Mouse (Mus musculus) embryo, embryonic 11 days (tissue): ENCODE results near the gene Cobl.
A peak's percentile ranks its signal among the peaks of the same experiment; 100 is the strongest.

Experiments used
- DNase-seq: peaks from one replicate; pipeline ENCODE4 v3.0.0-alpha.2; 2015

Gene Cobl

DNA sequence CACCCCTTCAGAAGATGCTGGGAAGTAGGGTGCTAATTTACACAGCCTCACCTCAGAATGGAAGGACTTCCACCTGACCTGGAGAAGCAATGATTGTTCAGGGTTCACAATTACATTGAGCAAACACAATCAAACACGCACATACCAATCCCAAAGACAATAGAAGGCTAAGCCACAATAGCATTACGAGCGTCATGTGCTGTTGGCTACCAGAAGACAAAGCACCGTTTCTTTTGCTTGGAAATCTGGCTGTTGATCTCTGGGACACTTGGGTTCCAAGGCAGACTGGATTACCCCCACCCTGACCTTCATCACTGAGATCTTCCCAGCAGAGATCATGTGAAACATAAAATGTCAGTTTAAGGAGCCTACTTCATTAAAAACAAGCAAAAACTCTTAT is 21.1 kb downstream of the Cobl start:
- DNase-seq = no peak

DNA sequence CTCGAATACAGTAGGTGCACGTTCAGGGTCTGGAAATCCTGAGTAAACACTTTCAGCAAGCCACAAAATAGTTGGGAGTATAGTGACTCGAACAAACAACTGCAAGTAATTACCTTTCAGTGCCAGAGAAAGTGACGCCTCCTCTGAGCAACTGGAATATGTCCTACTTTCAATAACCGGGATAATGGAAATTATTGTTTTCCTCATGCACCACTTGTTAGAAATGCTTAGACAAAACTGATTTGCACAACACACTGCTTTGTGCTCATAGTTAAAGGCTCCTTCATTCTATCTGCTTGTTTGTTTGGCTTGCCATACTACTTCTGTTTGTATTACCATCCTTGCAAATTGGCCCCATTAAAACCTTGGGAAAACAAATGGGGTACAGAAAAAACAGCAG is 21.6 kb downstream of the Cobl start:
- no peak for DNase-seq

DNA sequence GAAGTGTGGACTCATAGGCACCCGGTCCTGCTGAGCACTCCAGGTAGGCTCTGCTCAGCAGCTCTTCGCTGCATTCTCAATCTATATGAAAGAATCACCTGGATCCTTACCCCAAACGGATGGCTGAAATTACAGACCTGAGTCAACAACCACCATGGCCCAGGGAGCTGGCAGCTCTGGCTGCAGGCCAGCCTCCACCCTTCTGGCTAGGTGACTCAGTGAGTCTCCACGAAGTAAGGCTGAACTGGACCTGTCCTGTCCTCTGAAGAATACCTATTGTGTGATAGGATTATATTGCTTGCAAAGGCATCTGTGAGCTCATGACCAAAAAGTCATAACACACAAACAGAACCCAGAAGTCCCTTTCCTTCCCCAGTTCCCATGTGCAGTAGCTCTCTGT is 22.5 kb downstream of the Cobl start:
- no peak for DNase-seq

DNA sequence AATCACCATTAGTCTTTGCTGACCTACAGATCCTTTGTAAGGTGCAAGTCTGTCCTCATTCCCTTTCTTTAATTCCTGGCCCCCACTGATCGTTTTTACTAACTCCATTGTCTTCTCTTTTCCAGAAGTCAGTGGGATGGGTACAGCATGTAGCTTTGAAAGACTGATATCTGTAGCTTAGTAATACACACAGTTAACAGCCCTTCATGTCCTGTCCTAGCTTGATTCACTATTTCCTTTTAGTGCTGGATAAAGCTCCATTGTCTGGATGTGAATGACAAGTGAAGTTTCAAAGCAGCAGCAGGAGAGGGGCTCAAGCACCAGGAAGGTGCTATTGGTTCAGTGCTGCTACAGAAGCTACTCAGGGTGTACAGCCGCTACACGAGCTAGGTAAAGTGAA is 28.9 kb downstream of the Cobl start:
- DNase-seq = no peak

DNA sequence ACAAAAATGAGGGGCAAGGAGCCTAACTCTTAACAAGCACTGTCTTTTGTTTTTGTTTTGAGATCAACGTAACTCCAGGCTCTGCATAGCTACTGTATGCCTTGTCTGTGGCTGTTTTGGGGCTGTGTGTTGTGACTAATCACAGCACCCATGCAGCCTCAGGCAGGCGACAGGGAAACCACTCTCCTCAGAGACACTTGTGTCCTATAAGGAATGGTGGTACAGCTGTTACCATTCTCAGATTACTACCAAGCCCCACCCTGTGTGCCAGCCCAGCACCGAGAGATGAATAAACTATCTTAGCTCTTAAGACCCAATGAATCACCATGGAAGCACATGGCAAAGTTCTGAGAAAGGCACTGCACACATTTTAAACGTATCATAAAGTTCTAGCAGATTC is 29.7 kb downstream of the Cobl start:
- DNase-seq = peak; percentile 15

DNA sequence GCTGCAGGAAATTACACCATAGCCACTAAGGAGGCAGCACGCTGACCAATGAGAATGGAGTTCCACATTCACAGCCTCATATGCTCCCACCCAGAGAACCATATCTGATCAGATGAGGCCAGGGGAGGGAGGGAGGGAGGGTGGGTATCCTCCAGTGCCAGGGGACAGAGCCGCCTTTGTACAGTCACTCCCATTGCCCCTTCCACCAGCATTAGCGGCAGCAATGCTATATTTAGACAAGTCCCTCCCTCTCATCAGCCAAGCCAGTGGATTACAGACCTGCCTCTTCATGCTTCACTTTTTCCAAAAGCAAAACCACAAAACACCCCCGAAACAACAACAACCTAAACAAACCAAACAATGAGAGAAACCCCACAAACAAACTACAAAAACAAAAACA is 30.2 kb downstream of the Cobl start:
- peak; percentile 18 for DNase-seq

DNA sequence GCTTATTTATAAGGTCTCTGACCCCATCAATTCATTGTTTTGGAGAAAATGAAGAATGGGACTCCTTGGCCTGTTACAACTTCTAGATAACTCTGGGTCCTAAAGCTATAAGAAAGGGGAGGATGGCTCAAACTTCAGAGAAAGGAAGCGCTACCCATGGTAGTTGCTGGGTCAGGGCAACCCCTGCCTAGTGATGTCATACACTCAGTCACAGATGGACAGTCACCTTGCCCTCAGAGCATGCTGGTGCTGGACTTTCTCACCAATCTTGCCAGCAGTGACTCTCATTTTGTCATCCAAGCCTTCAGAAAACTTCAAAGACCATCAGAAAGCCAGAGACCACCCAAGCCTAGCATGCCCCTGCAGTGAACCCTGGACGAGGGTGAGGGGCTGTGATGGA is 32.8 kb downstream of the Cobl start:
- DNase-seq = no peak

DNA sequence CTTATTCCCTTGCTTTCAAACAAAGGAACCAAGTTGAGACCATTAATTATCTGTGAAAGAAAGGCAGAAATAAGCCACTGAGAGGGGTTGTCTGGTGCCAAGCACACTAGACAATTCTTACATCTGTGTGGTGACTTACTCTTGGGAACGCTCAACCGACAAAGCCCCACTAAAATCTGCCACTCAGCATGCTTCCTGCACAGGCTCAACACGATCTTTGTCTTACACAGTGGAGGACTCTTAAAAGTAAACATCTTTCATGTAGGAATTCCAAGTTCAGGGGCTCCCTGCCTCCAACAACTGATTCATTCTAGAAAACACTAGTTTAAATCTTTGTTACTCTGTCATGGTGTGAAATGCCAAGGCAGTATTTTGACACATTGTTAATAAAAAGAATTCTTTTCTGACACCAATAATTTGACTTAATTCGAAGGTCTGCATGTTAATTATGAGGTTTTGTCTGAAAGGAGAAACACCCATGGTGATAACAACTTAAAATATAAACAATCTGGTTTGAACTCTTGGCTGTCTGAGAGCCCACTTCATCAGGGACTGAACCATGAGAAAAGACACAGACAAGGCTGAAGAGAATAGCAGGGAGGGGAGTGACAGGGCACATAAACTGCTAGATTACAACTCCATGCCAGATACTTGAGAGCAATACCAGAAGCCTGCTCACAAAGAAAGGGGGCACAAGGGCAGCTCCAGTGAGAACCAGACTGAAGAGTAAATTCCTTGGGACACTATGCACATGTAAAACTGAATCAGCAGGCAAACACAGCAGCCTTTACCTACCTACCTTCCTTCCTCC is 34.3 kb downstream of the Cobl start:
- DNase-seq = peak; percentile 45

DNA sequence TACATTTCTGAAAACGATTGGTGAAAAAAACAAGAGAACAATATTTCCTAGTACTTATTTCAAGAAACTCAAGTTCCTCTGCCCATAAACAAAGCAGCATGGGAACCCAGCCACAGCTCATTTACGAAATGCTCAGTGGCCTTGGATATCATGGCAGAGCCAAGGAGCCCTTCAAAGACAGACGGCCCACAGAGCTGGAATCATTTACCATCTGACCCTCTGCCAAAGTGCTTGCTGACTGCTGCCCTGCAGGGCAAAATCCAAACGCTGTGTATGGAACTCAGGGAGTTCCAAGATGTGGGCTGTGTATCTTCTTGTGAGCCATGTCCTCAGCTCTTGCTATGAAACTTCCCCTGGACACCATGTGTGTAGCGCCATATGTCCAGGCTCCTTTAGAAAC is 38.0 kb downstream of the Cobl start:
- DNase-seq = no peak

DNA sequence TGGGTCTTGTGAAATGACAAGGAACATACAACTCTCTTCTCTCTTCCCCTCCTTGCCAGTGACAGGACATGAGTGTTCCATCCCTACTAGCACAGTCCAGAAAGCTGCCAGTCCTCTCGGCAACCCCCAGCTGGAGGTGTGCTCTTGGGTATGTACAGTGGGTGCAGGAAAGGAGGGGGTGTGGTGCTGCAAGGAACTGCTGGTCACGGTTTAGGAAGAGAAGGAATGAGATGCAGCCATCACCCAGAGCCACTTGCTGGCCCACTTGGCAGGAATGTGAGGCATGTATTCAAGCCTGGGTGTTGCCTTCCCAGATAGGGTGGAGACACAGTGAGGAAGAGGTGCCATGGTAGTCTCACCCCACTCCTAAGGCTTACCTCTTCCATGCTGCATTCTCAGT is 40.6 kb downstream of the Cobl start:
- no peak for DNase-seq

DNA sequence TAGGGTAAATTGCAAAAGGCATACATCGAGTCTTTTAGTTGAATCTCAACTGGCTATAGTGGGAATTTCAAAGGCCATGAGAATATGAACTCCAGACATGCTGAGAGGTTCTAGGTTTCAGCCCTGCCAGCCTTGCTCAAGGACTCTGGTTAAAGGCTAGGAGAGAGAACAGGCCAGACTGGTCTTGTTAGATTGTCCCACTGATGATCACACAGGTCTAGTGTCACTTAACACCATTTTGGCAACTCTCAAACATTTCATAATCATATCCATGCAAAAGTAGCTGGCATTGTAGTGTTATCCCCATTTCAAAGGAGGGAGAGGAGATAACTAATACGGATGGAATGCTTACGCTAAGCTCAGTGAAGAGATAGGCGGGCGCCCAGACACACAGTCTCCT is 43.6 kb downstream of the Cobl start:
- no peak for DNase-seq

DNA sequence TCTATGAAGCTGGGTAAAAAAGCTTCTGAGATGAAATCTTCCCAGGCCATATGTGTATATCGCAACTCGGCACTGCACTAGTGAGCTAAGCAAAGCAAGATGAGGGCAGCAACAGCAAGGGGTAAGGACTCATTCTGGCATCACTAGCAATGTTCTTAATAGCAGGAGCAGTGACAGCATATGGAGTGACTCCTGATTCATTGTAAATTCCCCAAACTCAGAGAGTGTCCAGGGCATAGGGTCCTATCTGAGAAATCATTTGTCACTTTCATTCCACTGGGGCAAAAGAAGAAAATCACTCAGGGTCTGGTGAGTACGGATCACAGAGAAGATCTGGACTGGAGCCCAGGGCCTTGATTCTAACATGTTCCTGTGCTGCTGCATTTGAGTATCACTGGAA is 44.6 kb downstream of the Cobl start:
- DNase-seq = no peak

DNA sequence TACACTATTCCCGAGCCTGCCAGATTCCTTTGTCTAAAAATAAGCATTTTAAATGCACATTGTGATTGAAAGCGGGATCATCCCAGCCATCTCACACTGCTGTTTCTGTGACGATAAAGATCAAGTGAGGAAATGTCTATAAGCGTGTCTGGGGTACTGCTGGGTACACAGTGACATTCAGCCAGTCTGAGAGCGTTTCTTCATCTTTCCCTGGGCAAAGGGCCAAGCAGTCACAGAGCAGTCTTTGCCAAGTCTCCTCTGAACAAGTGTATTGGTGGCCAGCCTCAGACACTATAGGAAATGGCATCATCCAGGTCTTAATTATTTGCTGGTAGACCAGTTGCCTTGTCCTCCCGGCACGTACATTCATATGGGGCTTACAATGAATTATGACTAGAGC is 47.9 kb downstream of the Cobl start:
- no peak for DNase-seq

DNA sequence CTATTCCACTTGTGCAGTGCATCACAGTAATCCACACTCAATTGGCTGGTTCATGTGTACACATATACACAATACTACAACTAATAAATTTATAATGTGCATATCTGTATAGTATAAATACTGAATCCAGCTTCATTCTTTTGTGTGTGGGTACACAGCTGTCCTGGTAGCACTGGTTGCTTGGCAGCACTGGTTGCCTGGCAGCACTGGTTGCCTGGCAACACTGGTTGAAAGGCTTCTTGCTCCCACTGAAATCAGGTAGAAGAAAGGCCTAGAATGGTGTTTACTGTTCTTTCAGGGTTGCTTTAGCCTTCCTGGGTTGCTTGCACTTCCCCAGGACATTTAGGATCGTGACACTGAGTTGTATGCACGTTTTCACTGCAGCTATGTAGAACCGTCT is 49.4 kb downstream of the Cobl start:
- peak; percentile 75 for DNase-seq

DNA sequence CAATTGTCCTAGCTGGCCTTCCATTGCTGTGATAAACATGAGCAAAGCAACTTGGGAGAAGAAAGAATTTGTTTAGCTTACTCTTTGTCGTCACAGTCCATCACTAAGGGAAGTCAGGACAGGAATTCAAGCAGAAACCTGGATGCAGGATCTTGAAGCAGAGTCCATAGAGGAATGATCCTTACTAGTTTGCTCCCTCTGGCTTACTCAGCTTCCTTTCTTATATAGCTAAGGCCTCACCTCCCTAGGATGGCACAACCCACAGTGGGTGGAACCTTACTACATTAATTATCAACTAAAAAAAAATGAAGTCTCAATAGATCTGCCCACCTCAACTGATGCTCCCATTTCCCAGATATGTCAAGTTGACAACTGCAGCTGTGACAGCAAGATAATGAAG is 52.8 kb downstream of the Cobl start:
- DNase-seq = no peak

DNA sequence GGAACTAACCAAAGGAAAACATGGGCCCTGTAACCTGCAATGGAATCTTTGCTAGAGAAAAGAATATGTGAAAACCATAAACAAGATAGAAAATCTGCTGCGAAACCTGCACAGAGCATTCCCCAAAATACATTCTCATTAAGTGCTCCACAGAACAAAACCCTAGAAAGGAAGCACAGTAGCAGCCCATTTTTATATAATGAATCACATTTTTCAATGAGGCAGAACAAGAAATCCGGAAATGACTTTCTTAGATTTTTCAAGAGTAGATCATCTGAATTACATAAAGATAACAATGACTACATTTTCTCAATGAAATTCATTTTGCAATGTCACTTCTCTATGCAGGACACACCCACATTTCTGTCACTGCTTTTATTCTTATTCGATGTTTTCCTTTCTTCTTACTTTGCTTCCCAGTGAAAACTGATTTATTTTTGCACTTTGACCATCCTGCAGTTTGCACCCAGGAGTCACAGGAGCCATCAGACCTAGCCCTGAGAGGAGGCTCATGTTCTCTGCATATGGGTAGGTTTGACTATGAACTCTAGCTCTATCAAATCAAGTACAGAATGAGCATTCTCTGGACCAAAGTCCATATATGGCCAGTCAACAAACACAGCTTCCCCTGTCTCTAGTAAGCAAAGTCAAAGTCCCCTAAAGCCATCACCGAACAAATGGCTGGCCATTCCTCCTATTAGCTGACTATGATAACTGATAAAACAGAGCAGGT is 53.5 kb downstream of the Cobl start:
- DNase-seq = no peak

DNA sequence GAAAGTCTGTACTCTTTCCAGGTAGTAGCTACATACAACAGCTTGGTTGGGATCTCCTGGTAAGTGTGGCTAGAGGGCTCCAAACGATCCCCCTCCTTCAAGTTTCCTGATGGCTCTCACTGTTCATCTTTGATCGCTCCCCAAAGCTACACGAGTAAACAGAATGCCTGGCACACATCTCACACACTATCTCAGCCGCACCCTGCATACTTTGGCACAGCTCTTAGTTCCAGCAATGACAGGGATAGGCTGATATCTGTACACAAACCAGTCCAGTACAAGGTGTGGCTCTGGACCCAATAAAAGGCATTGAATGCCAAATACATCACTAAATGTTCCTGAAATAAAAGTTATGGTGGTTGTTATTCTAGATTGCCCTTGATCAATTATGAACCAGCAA is 55.3 kb downstream of the Cobl start:
- DNase-seq = no peak

DNA sequence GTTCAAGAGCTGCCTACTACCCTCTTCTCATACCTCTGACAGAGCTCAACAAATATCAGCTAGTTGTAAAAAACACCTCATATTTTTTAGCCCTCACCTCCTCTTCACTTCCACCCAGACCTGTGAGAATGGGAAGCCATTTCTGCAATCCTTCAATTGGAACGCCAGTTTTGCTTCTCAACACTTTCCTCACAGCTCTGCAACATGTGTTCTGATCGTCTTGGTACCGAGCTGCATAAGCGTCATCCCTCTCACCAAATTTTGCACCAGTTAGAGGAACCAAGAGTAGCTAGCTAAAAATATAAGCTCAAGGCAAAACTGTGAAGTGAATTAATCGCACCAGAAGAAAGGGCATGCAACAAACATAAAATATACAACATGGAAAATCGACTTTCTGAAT is 56.9 kb downstream of the Cobl start:
- no peak for DNase-seq

DNA sequence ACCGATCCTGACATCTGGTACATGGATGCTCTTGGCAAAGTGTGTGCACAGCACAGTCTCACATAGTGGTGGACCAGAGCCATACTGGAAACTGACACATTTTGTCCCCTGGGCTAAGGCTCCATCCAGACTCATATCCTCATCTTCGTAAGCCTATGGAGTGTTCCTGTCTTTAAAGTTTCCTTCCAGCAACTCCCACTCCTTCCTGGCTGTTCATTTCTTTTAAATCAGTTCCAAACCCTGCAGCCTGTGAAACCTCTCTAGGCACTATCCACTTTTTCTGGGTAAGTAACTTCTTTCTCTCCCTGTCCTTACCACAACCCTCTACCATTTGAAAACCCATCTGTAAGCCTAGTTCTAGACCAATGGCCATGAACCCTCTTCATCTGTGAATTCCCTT is 64.9 kb downstream of the Cobl start:
- DNase-seq = no peak

DNA sequence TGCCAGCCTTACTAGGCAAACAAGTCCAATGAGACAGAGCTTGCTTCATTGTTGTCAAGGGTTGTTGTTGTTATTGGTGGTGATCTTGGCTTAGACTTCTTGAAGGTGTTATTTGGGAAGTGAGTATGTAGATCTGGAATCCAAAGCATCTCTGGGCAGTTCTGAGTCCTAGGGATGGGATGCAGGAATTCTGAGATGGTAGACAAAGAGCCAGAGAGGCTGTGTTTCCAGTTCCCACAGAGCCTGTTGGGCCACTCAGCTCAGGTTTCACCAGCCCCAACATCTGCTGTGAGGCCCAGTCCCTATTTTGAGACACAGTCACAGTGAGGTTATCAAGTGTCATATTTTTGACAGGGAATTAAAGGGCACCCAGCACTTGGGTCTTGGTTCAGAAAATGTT is 68.6 kb downstream of the Cobl start:
- peak; percentile 14 for DNase-seq

DNA sequence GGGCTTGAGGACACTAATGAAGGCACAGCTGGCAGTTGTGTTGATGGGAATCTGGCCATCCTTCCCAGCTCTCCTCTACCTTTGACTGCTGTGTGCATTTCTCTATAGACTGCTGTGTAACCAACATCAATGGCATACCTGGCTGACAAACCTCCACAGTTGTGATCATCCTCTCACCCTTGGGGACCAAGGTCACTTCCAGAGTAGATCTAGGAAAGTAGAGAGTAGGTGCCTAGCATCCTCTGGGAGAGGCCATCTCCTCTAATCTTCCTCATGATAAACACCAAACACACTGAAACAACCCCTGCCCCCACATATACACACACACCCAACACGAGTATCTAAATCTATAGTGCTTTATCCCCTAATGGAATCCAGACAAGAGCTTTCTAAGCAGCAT is 70.1 kb downstream of the Cobl start:
- DNase-seq = no peak

DNA sequence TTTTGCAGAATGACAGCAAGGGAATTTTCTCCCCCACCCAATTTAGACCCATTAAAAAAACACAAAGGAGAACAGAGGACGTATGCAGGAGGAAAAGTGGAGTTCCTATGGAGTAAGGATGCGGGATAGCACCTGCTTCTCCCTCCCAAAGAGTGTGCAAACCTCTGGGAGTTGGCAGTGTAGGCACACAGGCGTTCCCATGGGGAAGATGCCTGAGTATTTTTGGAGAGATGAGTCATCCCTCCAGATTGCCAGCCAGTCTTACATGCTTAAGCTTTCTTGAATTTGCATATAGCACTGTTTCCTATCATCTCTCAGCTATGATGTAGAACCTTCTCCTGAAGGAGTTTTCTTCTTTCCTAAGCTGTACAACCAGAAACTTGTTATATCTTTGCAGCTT is 70.6 kb downstream of the Cobl start:
- no peak for DNase-seq

DNA sequence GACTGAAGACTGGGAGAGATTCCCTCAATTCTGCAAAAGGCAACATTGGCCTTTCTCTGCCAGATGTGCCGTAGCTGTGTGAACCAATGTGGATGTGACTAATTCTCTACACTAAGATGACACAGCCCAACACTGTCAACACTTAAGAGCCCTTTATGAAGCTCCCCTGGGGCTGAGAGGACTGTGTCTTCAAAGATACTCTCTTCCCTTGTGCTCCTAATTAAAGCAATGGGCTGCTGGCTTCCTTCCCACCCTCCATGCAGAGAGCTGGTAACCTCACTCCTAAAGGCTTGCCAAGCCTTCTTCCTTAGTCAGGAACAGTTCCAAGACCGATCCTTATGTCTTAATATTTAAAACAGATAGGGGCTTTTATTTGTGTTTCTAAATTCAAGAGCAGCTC is 79.9 kb downstream of the Cobl start:
- DNase-seq = no peak

DNA sequence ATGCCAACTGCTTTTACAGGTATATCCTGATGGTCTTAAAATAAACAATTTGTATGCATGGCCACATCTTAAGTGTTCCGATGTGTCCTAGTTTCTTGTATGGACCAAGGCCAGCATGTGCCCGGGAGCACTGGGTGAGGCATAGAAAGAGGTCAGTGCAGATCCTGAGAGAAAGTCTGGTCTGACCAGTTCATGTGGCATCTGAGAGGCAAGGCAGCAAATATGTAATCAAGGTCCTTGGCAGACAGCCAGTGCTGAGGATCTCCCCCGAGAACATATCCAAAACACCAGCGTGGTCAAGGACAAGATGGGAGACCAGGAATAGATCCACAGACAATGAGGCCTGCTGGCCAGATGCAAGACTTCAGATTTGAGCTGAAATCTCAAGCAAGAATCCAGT is 81.8 kb downstream of the Cobl start:
- no peak for DNase-seq

DNA sequence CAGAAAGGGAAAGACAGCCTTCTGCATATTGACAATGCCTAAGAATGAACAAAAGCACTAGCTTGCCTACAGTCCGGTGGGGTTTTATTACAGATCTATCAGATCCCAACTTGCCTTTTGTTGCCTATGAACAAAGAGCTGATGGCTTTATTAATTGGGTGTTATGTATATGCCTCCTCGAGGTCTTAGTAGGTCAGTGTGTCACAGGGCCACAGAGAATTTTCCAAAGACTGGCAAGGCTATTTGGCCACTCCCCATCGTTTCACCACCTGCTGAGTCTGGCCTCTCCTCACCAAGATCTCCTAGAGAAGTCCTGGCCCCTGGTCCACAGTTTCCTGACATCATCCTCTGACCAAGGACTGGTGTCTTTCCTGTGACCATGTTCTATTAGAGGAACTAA is 83.7 kb downstream of the Cobl start:
- no peak for DNase-seq
